Mouse (Mus musculus): ENCODE measurements around the gene Tdgf1.

Gene Tdgf1

DNA sequence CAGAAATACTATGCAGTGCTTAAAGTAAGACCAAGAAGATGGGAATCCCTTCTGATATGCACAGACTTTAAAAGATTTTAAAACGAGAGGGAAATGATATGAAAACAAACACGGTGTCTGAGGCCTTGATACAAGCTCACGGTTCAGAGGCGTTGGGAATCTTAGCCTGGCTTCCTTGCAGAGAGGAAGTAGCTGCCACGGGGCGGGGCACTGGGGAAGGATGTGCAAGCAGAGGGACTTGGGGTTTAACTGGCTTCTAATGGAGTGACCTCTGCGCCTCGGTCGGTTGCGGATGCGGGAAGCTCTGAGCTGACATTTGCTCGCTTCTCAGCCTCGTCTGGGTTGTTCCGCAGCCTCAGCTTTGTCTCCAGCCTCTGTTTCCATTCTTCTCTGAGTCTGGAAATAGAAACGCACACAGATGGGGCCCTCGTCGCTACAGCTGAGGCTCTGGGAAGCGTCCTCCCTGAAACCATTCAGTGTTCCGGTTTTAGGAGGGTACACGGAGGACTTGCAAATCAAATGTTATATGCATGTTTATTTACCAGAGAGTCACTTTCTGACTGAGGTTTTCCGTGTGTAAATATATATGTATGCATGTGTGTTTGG, 31.2 kb downstream of the Tdgf1 start:
- DNase-seq (ENCODE audit: low spot score): no peak

DNA sequence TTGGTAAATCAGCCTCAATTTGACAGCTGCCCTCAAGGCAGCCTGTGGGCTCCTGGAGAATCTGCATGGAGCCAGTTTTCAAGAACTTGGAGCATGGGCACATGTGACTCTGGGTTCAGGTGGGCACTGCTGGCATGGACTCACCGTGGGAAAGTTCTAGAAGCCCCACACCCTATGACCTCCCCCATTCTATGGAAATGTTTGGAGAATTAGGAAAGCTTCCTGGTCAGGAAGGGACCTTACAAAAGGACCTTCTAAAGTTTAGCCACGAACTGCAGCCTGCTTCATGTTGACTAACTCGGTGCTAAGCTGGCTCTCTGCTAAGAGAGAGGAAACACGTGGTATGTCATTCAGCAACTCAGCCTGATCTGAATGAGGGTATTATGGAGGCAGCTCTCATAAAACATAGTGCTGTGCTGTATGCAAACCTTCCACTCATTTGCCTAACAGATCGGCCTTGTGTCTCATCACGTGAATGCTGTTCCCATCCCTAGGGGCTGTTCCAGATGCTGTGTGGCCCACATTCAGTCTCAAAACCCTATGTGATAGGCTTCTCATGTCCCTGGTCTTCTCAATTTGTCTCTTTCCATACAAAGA, 36.5 kb downstream of the Tdgf1 start:
- DNase-seq (ENCODE audit: low spot score): no peak

DNA sequence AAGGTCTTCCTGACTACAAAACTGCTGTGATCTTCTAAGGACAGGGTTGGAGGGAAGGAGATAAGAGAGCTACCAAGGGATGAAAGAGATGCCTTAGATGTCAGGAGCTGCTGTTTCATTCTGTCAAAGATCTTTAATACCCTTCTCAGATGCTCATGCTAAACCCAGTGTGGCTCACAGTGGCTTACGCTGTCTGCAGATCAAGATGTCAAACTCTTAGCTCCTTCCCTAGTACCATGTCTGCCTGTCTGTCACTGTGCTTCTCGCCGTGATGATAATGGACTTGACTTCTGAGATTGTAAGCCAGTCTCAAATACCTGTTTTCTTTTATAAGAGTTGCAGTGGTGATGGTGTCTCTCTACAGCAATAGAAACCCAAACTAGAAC, 37.3 kb downstream of the Tdgf1 start:
- DNase-seq (ENCODE audit: low spot score): no peak

DNA sequence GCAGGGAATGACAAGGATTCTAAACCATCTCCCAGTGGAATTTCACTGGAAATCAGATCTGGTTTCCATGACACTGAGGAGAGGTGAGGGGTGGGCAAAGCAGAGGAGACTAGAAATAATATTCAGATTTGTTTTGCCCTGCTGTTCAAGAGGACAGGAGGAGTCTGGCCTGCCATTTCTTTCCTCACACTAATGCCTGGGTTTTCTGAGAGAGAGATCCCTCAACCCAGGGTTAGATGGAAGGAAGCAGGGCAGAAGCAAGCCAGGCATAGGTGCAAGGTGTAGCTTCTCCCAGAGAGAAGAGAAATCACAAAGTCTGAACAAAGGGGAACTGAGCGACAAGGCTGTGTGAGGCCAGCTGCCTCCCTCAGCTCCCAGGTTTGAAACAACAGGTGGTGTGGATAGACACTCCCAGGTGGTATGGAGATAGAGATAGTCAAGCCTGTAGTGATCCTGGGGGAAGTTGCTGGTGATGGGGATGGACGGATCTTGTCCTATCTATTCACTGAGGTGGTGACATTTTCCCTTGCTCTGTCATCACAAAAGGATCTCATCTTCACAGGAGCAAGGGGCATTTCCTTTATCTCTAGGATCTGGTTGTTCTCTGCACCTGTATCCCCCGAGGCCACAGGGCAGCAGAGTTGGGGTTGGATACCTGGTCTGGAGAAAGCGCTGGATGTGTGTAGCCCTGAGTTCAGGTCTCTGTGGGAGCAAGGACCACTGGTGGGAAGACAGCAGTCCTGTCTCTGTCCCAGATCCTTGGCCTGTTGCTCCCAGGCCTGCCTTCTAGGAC, 37.9 kb downstream of the Tdgf1 start:
- DNase-seq (ENCODE audit: low spot score): no peak

DNA sequence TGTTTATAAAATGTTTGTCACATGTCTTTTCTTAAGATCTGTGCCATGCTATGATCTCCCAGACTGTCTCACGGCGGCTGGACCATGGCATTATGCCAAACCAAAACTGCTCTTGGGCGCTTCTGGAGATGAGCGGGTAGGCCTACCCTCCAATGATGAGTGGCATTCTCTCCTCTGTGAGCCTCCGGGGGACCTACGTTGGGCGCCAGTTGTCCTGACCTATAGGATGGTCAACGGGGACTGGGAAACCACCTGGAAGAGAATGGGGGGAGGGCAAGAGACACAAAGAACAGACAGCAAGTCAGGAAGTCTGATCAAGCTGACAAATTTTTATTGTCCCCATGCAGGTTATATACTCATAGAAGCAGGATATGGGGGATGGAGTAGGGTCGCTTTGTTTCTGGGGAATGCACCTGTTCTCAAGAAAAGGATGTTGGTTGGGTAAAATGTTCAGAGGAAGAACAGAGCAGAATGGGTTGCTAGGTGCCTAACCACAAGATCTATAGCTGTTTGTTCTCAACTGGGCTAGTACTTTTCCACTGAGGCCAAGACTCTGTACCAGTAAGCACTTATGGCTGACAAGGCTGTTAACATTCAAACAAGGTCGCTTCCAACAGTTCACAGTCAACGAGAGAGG, 38.6 kb downstream of the Tdgf1 start:
- DNase-seq (ENCODE audit: low spot score): no peak

DNA sequence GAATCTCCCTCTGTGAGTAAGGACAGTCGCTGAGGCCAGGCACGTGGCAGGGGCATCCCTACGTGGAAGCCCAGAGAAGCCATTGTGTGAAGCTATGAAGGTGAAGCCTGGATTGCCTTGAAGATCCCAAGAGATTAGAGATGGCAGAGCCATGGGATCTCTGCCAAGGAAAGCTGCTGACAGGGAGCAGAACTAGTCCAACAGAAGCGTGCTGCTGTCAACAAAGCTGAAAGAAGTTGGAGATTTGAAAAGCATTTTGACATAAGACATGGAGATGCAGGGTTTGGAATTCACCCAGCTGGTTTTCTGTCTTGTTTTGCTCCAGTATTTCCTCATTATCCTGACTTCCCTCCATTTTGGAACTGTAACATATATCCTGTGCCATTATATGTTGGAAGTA, 43.7 kb downstream of the Tdgf1 start:
- no peak for DNase-seq (ENCODE audit: low spot score)

DNA sequence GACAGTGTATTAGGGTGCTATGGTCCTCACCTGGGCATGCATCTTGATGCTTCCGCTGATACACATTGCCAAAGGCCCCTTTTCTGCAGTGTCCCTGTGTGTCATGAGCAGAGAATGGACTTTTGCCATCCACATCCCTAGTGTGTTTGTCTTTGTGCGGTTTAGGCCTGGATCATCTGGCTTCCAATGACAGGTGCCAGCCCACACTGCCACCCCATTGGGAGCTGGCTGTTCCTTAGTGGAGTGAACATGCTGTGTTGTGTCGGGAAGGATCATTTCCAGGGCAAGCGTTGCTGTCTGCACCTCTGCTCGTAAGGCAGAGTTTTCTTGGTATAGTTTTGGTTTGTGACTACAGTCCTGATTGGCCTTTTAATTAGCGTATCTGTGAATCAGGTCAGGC, 44.8 kb downstream of the Tdgf1 start:
- DNase-seq (ENCODE audit: low spot score): no peak

DNA sequence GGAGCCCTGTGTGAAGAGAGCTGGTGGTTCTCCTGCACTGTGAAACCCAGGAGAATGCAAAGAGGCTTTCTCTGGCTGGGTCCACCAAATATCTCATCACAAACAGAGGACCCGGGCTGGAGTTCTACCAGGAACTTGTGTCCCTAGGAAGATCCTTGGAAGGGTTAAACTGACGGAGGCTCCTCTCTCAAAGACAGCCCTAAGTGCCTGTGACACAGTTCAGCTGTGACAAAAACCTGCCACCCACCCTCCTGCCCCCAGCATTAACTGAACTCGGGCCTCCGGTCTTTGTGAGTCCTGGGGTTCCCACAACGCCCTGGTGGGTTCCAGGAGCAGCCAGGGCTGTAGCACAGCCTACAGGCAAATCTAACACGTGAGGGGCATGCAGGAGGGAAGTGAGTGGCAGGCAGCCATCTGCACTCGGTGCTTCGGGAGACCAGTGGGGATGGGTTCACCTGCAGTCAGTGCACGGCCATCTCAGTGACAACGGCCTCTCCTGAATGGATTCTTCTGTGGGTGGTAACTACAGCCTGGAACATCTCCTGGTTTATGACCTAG, 46.4 kb downstream of the Tdgf1 start:
- no peak for DNase-seq (ENCODE audit: low spot score)

DNA sequence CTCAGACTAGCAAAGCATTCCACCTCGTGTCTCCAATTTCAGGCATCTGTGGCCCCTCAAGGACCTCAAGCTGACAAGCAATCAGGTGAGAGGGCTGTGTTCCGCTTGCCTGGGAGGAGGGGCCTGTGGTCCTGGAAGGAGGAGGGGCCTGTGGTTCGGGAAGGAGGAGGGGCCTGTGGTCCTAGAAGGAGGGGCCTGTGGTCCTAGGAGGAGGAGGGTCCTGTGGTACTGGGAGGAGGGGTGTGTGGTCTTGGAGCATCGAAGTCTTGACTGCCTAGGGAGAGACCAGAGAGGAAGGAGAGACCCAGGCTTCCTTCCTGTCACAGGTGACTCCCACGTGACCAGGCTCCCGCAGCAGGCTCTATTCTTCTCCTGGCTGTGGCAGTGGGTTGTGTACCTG, 49.4 kb downstream of the Tdgf1 start:
- no peak for DNase-seq (ENCODE audit: low spot score)

DNA sequence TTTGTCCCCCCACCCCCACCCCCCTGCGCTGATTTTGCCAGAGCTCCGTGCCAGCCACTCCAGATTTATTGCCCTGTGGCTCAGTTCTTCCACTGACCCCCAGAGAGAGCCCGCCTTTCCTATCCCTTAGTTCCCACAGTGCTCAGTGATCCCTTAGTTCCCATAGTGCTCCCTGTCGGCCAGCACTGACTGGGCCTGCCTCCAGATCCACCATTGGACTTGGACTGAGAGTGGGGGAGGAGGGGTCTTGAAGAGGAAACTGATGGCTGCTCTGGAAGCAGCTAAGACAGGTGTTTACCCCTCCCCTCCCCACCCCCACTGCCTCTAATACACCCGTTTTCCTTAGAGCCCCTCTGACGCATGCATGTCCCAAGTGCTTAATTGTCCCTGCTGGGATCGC, 50.0 kb downstream of the Tdgf1 start:
- DNase-seq (ENCODE audit: low spot score): no peak

DNA sequence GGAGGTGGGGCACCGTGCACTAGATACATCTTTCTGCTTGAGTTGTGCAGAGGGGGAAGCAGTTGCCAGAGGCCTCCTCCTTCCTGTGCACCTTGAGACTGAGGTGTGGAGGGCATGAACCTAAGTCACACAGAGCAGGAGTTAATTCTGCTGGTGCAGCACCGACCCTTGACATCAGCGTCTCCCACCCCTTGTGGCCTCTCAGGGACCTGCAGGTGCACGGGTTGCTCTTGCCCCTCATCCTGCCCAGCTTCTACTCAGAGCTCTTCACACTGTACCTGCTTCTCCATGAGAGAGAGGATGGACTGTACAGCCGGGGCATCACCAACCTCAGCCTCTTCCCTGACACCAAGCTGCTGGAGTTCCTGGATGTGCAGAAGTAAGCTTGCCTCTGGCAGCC, 50.5 kb downstream of the Tdgf1 start:
- DNase-seq (ENCODE audit: low spot score): no peak

DNA sequence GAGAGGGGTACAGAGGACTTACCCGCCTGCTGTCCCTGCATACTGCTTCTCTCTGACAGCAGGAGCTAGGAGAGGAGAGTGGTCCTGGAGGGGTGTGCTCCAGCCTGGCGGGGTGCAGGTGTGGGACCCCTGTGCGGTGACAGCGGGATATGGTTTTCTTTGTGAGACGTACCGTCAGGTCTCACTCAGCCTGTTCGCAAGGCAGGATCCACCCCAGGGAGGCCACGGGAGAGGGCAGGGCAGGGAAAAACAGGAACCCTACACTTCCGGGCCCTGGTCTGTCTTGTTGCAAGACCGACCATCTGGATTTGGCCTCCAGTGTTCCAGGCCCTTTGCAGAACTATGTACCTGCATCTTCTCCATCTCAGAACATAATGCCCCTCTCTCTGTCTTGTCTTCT, 52.5 kb downstream of the Tdgf1 start:
- no peak for DNase-seq (ENCODE audit: low spot score)

DNA sequence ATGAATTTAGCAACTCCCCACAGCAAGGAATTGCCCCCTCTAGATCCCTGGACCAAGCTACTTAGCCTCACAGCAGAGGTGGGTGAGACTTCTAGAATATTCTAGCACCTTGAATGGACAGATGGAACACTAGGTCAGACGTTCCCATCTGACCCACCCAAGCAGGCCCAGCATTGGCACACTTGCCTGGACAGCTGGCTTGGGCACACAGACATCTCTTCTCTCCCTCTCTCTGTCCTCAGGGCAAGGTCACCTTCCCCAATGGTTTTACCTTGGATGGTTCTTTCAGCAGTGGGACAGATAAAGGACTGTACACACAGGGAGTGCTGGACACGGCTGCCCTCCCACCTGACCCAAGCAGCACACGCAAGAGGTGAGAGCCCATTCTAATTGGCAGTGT, 53.4 kb downstream of the Tdgf1 start:
- no peak for DNase-seq (ENCODE audit: low spot score)

DNA sequence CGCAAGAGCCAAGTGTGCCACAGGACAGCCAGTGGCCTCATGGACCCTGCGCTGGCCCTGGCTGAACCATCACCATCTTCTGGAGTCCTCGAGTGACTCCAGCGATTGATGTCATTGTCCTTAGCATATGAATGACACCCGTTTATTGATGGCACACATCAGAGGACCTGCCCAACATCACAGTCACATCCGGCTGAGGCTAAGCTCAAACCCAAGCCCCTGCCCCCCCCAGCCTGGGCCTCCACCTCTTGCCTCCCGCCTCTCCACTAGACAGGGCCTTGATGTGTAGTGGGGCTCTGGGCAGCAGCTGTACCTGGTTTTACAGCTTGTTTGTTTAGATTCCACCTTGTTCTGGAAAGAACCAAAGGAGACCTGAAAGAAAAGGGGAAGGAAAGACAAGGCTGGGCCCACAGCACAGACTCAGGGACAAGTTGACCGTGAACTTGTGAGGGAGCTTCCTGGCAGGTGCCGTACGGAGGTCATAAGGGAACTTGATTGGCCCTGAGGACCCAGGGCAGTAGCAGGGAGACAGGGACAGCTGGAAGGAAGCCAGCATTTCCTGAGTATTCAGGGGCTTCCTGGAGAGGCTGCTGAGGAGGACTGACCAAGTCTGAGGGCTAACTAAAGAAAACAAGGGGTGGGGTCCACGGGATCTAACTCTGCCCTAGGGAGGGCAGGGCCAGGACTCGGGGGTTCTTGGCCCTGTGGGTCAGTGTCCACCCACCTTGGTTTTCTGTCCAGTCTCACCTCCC, 54.7 kb downstream of the Tdgf1 start:
- no peak for DNase-seq (ENCODE audit: low spot score)

DNA sequence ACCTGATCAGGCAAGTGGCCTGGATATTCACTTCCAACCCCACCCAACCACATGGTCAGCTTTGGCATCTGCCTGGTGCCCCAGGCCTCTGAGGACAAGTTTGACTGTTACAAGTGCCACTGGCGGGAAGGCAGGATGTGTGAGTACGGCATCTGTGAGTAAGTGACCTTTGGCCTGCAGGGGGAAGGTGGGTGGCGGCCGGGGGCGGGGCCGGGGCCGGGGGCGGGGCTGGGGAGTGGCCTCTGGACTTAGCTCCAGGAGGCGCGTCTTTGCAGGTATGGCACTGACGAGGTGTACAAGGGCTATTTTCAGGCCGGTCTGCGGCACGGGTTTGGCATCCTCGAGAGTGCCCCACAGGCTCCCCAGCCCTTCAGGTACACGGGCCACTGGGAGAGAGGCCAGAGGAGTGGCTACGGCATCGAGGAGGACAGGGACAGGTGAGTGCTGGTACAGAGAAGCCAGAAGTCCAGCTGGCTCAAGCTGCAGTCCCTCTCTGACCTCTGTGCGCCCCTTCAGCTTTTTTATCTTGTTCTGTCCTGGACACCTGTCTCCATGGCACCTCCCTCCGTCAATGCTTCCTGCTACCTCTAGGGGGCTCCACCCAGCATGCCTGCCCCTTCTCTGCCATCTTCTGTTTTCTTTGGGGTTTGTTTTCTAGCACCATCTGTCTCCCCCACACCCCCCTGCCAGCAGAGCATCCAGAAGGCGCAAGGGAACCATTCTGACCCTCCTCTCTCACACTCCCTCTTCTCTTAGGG, 55.8 kb downstream of the Tdgf1 start:
- no peak for DNase-seq (ENCODE audit: low spot score)

All from ovary, adult 18-20 months (tissue).